Mouse (Mus musculus): ENCODE measurements at regions not wholly inside any gene's neighbourhood (a gene's known extent, or its start where the extent isn't known, plus 50 kb on each side); places are given as distances from the start of the nearest gene placed in this dataset.

GRCm38 (mm10) chr3:141353961-141354360 is 111.1 kb upstream of the Unc5c start:
- H3K27me3 ChIP-seq (ENCODE audit: insufficient read depth, low read length): no peaks in the 10 kb centered on the region
- H3K9me3 ChIP-seq (ENCODE audit: low read length): no peaks in the 10 kb centered on the region
- H3K4me3 ChIP-seq (ENCODE audit: low read depth, low read length): no peak overlapping the region
- DNase-seq (ENCODE audit: low spot score) (no peak), ATAC-seq (ENCODE audit: low FRiP score) (no peak)
- H3K4me2 ChIP-seq (ENCODE audit: low read depth, low read length, poor library complexity, severe bottlenecking): no peak overlapping the region
- 94% methylated on average over 1 of the region's 1 CpGs for WGBS
- no peak overlapping the region for H3K9ac ChIP-seq (replicated peaks; ENCODE audit: low read length, poor library complexity, severe bottlenecking)
- no peak overlapping the region for H3K27ac ChIP-seq (ENCODE audit: low read depth, low read length)
- no peaks in the 10 kb centered on the region for H3K36me3 ChIP-seq (ENCODE audit: insufficient read depth, low read length)
- H3K4me1 ChIP-seq (ENCODE audit: insufficient read depth, low read length): no peaks in the 10 kb centered on the region
- TF ChIP-seq CTCF (IDR thresholded peaks at IDR 0.05): no peak

- Histone ChIP-seq H3K4me2 (ENCODE audit: low read depth, low read length, poor library complexity, severe bottlenecking) (no peak overlapping the region), H3K36me3 (ENCODE audit: insufficient read depth, low read length) (no peaks in the 10 kb centered on the region), H3K9me3 (ENCODE audit: low read length) (no peaks in the 10 kb centered on the region), H3K27me3 (ENCODE audit: insufficient read depth, low read length) (no peaks in the 10 kb centered on the region), H3K27ac (ENCODE audit: low read depth, low read length) (no peak overlapping the region), H3K4me3 (ENCODE audit: low read depth, low read length) (no peak overlapping the region), H3K9ac (replicated peaks; ENCODE audit: low read length, poor library complexity, severe bottlenecking) (no peak overlapping the region), H3K4me1 (ENCODE audit: insufficient read depth, low read length) (no peaks in the 10 kb centered on the region)
- ATAC-seq (ENCODE audit: low FRiP score) (no peak), DNase-seq (ENCODE audit: low spot score) (no peak)
- 76% methylated on average over 1 of the region's 1 CpGs for WGBS
- TF ChIP-seq CTCF (IDR thresholded peaks at IDR 0.05): no peak
These were observed 72.0 kb upstream of the Unc5c start for GRCm38 (mm10) chr3:141393005-141393404.

GRCm38 (mm10) chr3:141398214-141398613 is 66.8 kb upstream of the Unc5c start:
- no peaks in the 10 kb centered on the region for H3K36me3 ChIP-seq (ENCODE audit: insufficient read depth, low read length)
- H3K9me3 ChIP-seq (ENCODE audit: low read length): no peaks in the 10 kb centered on the region
- no peak overlapping the region for H3K4me2 ChIP-seq (ENCODE audit: low read depth, low read length, poor library complexity, severe bottlenecking)
- H3K27ac ChIP-seq (ENCODE audit: low read depth, low read length): no peak overlapping the region
- DNase-seq (ENCODE audit: low spot score) (no peak), ATAC-seq (ENCODE audit: low FRiP score) (no peak)
- no peaks in the 10 kb centered on the region for H3K27me3 ChIP-seq (ENCODE audit: insufficient read depth, low read length)
- H3K4me1 ChIP-seq (ENCODE audit: insufficient read depth, low read length): no peaks in the 10 kb centered on the region
- no peak overlapping the region for H3K9ac ChIP-seq (replicated peaks; ENCODE audit: low read length, poor library complexity, severe bottlenecking)
- TF ChIP-seq CTCF (IDR thresholded peaks at IDR 0.05): no peak
- H3K4me3 ChIP-seq (ENCODE audit: low read depth, low read length): no peak overlapping the region
- 87% methylated on average over 2 of the region's 2 CpGs for WGBS

Measured in midbrain, postnatal 0 days (tissue).